Comparison of ENCODE assay signal across 50 mouse cellular contexts in the genomic region with DNA sequence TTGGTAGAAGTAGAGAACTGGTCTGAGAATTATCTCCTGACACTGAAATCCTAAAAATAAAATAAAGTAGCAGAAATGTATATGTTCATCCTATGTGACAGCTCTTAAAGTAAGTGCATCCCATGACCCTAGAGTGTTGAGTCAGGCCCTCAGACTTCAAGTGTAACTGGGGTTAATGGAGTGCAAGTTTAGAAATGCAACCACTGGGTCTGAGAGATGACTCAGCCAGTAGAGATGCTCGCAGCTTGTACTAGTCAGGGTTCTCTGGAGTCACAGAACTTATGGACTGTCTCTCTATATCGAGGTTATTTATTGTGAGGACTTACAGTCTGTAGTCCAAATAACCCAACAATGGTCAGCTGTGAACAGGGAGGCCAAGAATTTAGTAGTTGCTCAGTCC. TPM values are rescaled to one million over a fixed set of nuclear protein-coding genes. Genes with fewer than 3 reads are reported as not detected.
"Had no signal": no experiment of that assay in that cellular context is flagged by ENCODE, and none has a peak within 500 bp of the region (broad histone marks: within the 10 kb centered on the region; RNA-seq: fewer than 3 reads in every experiment).

No protein-coding gene starts in this region.

- H3K36me3 ChIP-seq: heart, embryonic 12.5 days; heart, embryonic 13.5 days; heart, embryonic 15.5 days; hindbrain, embryonic 10.5 days; hindbrain, embryonic 12.5 days; hindbrain, embryonic 13.5 days; hindbrain, embryonic 15.5 days; intestine, embryonic 15.5 days; kidney, embryonic 15.5 days had no signal

- ATAC-seq: hindbrain, embryonic 16.5 days; hindbrain, postnatal 0 days; inflammation-experienced regulatory T-cells, adult 6 months; intestine, embryonic 15.5 days; intestine, embryonic 16.5 days; intestine, postnatal 0 days had no signal

- H3K4me3 ChIP-seq: heart, embryonic 12.5 days; heart, embryonic 13.5 days; heart, embryonic 15.5 days; hindbrain, embryonic 10.5 days; hindbrain, embryonic 12.5 days; hindbrain, embryonic 13.5 days; hindbrain, embryonic 15.5 days; intestine, embryonic 15.5 days; kidney, embryonic 15.5 days; layer of hippocampus, adult 2 months; left cerebral cortex, adult 2 months had no signal

- H3K9me3 ChIP-seq: heart, embryonic 13.5 days; heart, embryonic 15.5 days; hindbrain, embryonic 10.5 days; hindbrain, embryonic 12.5 days; hindbrain, embryonic 13.5 days; hindbrain, embryonic 15.5 days; intestine, embryonic 15.5 days; kidney, embryonic 15.5 days had no signal

- H3K27ac ChIP-seq: heart, embryonic 13.5 days; heart, embryonic 15.5 days; hindbrain, embryonic 10.5 days; hindbrain, embryonic 12.5 days; hindbrain, embryonic 13.5 days; hindbrain, embryonic 14.5 days; hindbrain, embryonic 15.5 days; hindbrain, postnatal 0 days; intestine, embryonic 15.5 days; kidney, embryonic 15.5 days; kidney, postnatal 0 days; layer of hippocampus, adult 2 months; left cerebral cortex, adult 2 months had no signal

- H3K4me1 ChIP-seq: heart, embryonic 12.5 days; heart, embryonic 13.5 days; heart, embryonic 15.5 days; hindbrain, embryonic 10.5 days; hindbrain, embryonic 12.5 days; hindbrain, embryonic 13.5 days; hindbrain, embryonic 15.5 days; intestine, embryonic 15.5 days; kidney, embryonic 15.5 days had no signal

- H3K27me3 ChIP-seq: heart, embryonic 12.5 days; heart, embryonic 13.5 days; heart, embryonic 15.5 days; hindbrain, embryonic 12.5 days; hindbrain, embryonic 13.5 days; hindbrain, embryonic 15.5 days; intestine, embryonic 15.5 days; kidney, embryonic 15.5 days had no signal

- DNase-seq: heart, postnatal 10 days; heart, postnatal 14 days; heart, postnatal 36 days; heart, postnatal 4 days; kidney, adult 11 months; kidney, adult 18-20 months; kidney, adult 2 months; kidney, adult 8-10 months; kidney, postnatal 10 days; kidney, postnatal 14 days; kidney, postnatal 25 days; kidney, postnatal 36 days; kidney, postnatal 4 days; layer of hippocampus, adult 9-11 months; layer of hippocampus, postnatal 36 days had no signal

RNA-seq across cellular contexts. Expression of a gene that starts 3.8 kb away (rescaled TPM):
- total RNA-seq: heart, postnatal 10 days; heart, postnatal 14 days; heart, postnatal 36 days; heart, postnatal 4 days; hematopoietic stem cell, adult 5-6 weeks; hindbrain, postnatal 0 days; layer of hippocampus, adult 18-20 months; layer of hippocampus, adult 2 months; layer of hippocampus, adult 8-10 months; layer of hippocampus, postnatal 10 days; layer of hippocampus, postnatal 14 days; layer of hippocampus, postnatal 25 days; layer of hippocampus, postnatal 36 days; left cerebral cortex, adult 18-20 months; left cerebral cortex, adult 2 months; left cerebral cortex, postnatal 10 days had no signal
- polyA plus RNA-seq: heart, embryonic 11.5 days; heart, embryonic 12.5 days; heart, embryonic 13.5 days; heart, embryonic 14.5 days; heart, embryonic 15.5 days; heart, embryonic 16.5 days; heart, postnatal 0 days; hindbrain, embryonic 10.5 days; hindbrain, embryonic 11.5 days; hindbrain, embryonic 12.5 days; hindbrain, embryonic 13.5 days; hindbrain, embryonic 14.5 days; hindbrain, embryonic 15.5 days; hindbrain, embryonic 16.5 days; hindbrain, postnatal 0 days; inflammation-experienced regulatory T-cells, adult 6 months; intestine, embryonic 14.5 days; intestine, embryonic 15.5 days; intestine, embryonic 16.5 days; intestine, postnatal 0 days; kidney, adult 2 months; kidney, embryonic 14.5 days; kidney, embryonic 15.5 days; kidney, embryonic 16.5 days; kidney, postnatal 0 days; large intestine, adult 2 months had no signal

RNA-seq across cellular contexts. Expression of a gene that starts 7.4 kb away (rescaled TPM):
- polyA plus RNA-seq: inflammation-experienced regulatory T-cells, adult 6 months had no signal

RNA-seq across cellular contexts. Expression of a gene that starts 37.6 kb away (rescaled TPM):
- total RNA-seq: heart, postnatal 10 days; heart, postnatal 14 days; heart, postnatal 36 days; heart, postnatal 4 days; hematopoietic stem cell, adult 5-6 weeks; hindbrain, postnatal 0 days; layer of hippocampus, adult 18-20 months; layer of hippocampus, adult 2 months; layer of hippocampus, adult 8-10 months; layer of hippocampus, postnatal 10 days; layer of hippocampus, postnatal 14 days; layer of hippocampus, postnatal 25 days; layer of hippocampus, postnatal 36 days; left cerebral cortex, adult 18-20 months; left cerebral cortex, adult 2 months; left cerebral cortex, postnatal 10 days had no signal
- polyA plus RNA-seq: heart, embryonic 11.5 days; heart, embryonic 12.5 days; heart, embryonic 13.5 days; heart, embryonic 14.5 days; heart, embryonic 15.5 days; heart, embryonic 16.5 days; heart, postnatal 0 days; hindbrain, embryonic 10.5 days; hindbrain, embryonic 11.5 days; hindbrain, embryonic 12.5 days; hindbrain, embryonic 13.5 days; hindbrain, embryonic 14.5 days; hindbrain, embryonic 15.5 days; hindbrain, embryonic 16.5 days; hindbrain, postnatal 0 days; inflammation-experienced regulatory T-cells, adult 6 months; intestine, embryonic 14.5 days; intestine, embryonic 15.5 days; intestine, embryonic 16.5 days; intestine, postnatal 0 days; kidney, adult 2 months; kidney, embryonic 14.5 days; kidney, embryonic 15.5 days; kidney, embryonic 16.5 days; kidney, postnatal 0 days; large intestine, adult 2 months had no signal

RNA-seq across cellular contexts. Expression of a gene that starts 48.3 kb away (rescaled TPM):
- total RNA-seq: heart, postnatal 10 days; heart, postnatal 14 days; heart, postnatal 36 days; heart, postnatal 4 days; hematopoietic stem cell, adult 5-6 weeks; hindbrain, postnatal 0 days; layer of hippocampus, adult 18-20 months; layer of hippocampus, adult 2 months; layer of hippocampus, adult 8-10 months; layer of hippocampus, postnatal 10 days; layer of hippocampus, postnatal 14 days; layer of hippocampus, postnatal 25 days; layer of hippocampus, postnatal 36 days; left cerebral cortex, adult 18-20 months; left cerebral cortex, adult 2 months; left cerebral cortex, postnatal 10 days had no signal
- polyA plus RNA-seq: heart, embryonic 11.5 days; heart, embryonic 12.5 days; heart, embryonic 13.5 days; heart, embryonic 14.5 days; heart, embryonic 15.5 days; heart, embryonic 16.5 days; heart, postnatal 0 days; hindbrain, embryonic 10.5 days; hindbrain, embryonic 11.5 days; hindbrain, embryonic 12.5 days; hindbrain, embryonic 13.5 days; hindbrain, embryonic 14.5 days; hindbrain, embryonic 15.5 days; hindbrain, embryonic 16.5 days; hindbrain, postnatal 0 days; inflammation-experienced regulatory T-cells, adult 6 months; intestine, embryonic 14.5 days; intestine, embryonic 15.5 days; intestine, embryonic 16.5 days; intestine, postnatal 0 days; kidney, adult 2 months; kidney, embryonic 14.5 days; kidney, embryonic 15.5 days; kidney, embryonic 16.5 days; kidney, postnatal 0 days; large intestine, adult 2 months had no signal
